Mouse (Mus musculus) megakaryocyte, adult 5-6 weeks (primary cell): ENCODE results near the gene Ptpn4. TPM values are rescaled to one million over a fixed set of nuclear protein-coding genes. Genes with fewer than 3 reads are reported as not detected.

ENCODE experiments used
- ATAC-seq: 2 replicates; pipeline ENCODE4 v1.8.0; 2016; ENCODE audit warnings: mild to moderate bottlenecking, inconsistent platforms; ENCODE audit not compliant: poor library complexity, severe bottlenecking
- total RNA-seq, 2 experiments: library from RNA; stranded (forward) in 1 of 2; stranded (reverse) in 1 of 2; fragments of 153-499, 151-499 nt in 1 of 2; fragments of 221-1000, 200-1000 nt in 1 of 2; gene quantifications; 2 replicates each; pipeline versions ENCODE4 v1.2.3 to v1.2.4; 2015 to 2017

Gene Ptpn4
- total RNA-seq, 2 experiments from 2014 or later = 9.1 to 10.4 TPM

- ATAC-seq = no peak
Observed at GRCm38 (mm10) chr1:119646356-119646755, 191.1 kb downstream of the Ptpn4 start.

DNA sequence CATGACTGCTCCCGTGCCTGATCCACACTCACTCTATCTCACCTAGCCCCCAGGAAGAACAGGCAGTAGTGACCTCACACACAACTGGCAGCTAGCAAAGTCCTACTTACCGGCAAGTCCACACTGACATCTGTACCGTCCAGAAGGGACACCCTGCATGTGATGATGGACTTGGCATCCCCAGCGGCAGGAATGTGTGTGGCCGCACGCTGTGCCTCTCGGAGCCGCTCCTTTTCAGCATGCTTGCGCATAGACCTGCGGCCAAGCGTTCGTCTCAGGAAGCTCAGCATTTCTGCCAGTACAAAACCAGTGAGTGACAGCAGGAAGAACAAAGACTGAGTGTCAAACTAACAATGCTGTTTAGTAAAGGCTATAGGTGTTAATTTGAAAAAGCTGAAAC, 195.0 kb downstream of the Ptpn4 start:
- no peak for ATAC-seq

DNA sequence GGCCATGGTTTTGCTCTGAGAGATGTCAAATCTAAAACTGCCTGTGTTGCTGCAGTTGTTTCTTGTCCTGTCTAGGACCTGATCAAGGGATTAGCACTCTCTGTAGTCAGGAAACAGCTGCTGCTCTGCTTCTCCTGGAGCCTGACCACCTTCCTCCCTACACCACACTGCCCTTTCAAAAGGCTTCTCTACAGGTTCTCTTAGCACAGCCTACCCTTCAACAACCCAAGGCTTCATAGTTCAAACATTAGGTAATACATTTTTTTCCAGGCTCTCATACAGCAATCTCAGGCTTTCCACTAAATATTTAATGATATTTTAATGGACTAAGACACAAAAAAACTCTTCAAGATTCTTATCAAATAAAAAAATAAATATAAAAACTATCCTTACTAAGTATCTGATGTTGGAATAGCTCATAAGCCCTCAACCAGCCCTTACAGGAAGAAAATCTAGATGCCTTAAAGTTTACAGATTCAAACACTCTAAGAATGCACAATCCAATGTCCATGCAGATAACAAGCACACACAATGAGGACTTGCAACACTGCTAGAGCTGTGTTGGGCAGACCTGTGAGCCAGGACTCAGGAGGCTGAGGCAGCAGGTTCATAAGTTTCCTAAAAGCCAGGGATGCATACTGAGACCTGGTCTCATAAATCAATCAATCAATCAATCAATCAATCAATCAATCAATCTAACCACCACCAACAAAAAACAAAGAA, 196.2 kb downstream of the Ptpn4 start:
- ATAC-seq = no peak

- ATAC-seq = no peak
Observed at GRCm38 (mm10) chr1:119640006-119640405, 197.4 kb downstream of the Ptpn4 start.

GRCm38 (mm10) chr1:119637188-119638023, 200.0 kb downstream of the Ptpn4 start:
- no peak for ATAC-seq

DNA sequence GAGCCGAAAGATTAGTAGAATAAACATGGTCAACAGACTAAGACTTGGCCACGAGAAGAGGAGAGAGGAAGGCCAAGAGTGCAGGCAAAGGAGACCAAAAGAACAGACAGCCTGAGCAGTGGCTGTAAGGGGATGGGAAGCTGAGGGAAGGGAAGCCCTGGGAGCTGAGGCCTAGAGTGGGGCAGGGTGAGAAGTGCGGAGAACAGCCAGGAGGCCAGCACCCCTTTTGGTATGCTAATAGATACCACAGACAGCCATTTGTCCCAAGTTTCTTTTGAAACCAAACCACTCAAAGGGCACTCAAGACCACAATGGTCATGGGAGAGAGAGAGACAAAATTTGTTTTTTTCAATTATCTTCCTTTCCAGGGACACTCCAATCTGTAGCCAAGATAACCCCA, 202.7 kb downstream of the Ptpn4 start:
- no peak for ATAC-seq

GRCm38 (mm10) chr1:119630428-119630827, 207.0 kb downstream of the Ptpn4 start:
- no peak for ATAC-seq

GRCm38 (mm10) chr1:119626837-119627236, 210.6 kb downstream of the Ptpn4 start:
- ATAC-seq = no peak

GRCm38 (mm10) chr1:119624444-119624843, 213.0 kb downstream of the Ptpn4 start:
- no peak for ATAC-seq

- no peak for ATAC-seq
Observed at GRCm38 (mm10) chr1:119605396-119605795, 232.0 kb downstream of the Ptpn4 start.

Other genes with a start within 250 kb of the Ptpn4 start
- gene Epb41l5, start 188.6 kb downstream of the Ptpn4 start, total RNA-seq (2015) = 0.40 TPM in 1 of 2 replicates, not detected in the other
- gene Epb41l5, start 188.6 kb downstream of the Ptpn4 start, total RNA-seq (2017) = 0.04 TPM in 1 of 2 replicates, not detected in the other
- 1.6 and 2.1 TPM in 2 replicates for gene Tmem177, start 75.6 kb upstream of the Ptpn4 start, total RNA-seq (2015)
- gene Tmem177, start 75.6 kb upstream of the Ptpn4 start, total RNA-seq (2017) = 1.3 and 1.7 TPM in 2 replicates
- gene Cfap221, start 159.6 kb upstream of the Ptpn4 start, total RNA-seq (2015) = not detected in 2 replicates
- gene Cfap221, start 159.6 kb upstream of the Ptpn4 start, total RNA-seq (2017) = not detected in 2 replicates
- gene Sctr, start 169.3 kb upstream of the Ptpn4 start, total RNA-seq (2015) = not detected in 2 replicates
- not detected in 2 replicates for gene Sctr, start 169.3 kb upstream of the Ptpn4 start, total RNA-seq (2017)
- 1.0 TPM in 1 of 2 replicates, not detected in the other for gene Tmem37, start 236.5 kb upstream of the Ptpn4 start, total RNA-seq (2015)
- gene Tmem37, start 236.5 kb upstream of the Ptpn4 start, total RNA-seq (2017) = not detected in 2 replicates